Mouse (Mus musculus): ENCODE measurements around the gene Mrgprf.

GRCm38 (mm10) chr7:145275488-145275887 is 25.1 kb upstream of the Mrgprf start:
- TF ChIP-seq POLR2A (IDR thresholded peaks at IDR 0.05; ENCODE audit: insufficient read depth, low read length): no peak
- TF ChIP-seq EP300 (IDR thresholded peaks at IDR 0.05; ENCODE audit: insufficient read depth, low read depth, low read length): no peak
- TF ChIP-seq CTCF (IDR thresholded peaks at IDR 0.05; ENCODE audit: low read depth, low read length): no peak

All from ES-Bruce4 (cell line).